Mouse (Mus musculus) CD8-positive naive resting alpha-beta T cell, adult 2 months (primary cell): ENCODE results near the gene Nusap1.
"Not testable (repeated sequence)": the region's sequence is repeated elsewhere in the genome, so short reads cannot be mapped to it uniquely, and the experiment has no call there.

Experiments
- DNase-seq, 2 experiments: peaks; one replicate each; pipeline ENCODE4 v3.0.0; 2022; ENCODE audit warnings: low read depth in 2 of 2, low spot score in 2 of 2

Nusap1 gene

DNA sequence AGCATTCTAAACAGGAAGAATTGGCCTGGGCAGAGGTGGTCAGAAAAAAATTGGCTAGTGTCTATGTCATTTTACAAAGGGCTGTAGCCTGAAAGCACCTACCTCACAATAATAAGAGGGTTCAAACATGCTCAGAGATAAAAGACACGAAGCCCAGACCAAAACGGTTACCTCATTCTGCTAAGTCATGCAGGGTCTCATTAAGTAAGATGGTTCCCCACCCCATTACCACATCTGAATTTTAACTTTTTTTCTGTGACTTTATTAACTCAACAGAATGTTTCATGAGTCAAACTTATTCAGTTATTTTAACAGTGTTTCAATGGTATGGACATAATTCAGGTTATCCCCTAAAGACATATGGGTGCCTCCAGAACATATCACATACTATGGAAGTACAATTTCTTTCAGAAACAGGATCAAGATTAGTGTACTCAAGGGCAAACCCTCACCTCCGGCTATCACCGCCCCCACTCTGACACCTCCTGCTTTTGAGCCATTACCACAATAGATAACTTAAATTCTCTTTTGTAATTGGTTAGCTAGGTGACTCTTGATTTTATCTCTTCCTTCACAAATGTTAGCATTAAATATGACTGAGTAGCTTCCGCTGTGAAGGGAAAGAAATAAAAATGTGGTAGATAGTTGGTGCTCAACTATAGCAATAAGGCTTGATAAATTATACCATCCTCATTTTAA lies 23.3 kb downstream of the Nusap1 start:
- DNase-seq = no peak

DNA sequence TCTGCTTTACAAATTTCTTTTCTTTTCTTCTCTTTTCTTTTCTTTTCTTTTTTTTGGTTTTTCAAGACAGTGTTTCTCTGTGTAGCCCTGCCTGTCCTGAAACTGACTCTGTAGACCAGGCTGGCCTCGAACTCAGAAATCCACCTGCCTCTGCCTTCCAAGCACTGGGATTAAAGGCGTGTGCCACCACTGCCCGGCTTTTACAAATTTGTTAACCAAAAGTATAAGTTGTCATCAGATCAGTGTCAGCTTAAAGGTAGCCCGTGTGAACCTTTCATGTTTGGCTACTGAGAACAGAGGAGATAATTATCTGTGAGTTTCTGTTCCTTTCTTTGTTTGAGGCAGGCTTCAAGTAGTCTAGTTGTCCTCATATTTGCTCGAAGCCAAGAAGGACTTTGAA lies 26.2 kb downstream of the Nusap1 start:
- no peak for DNase-seq

DNA sequence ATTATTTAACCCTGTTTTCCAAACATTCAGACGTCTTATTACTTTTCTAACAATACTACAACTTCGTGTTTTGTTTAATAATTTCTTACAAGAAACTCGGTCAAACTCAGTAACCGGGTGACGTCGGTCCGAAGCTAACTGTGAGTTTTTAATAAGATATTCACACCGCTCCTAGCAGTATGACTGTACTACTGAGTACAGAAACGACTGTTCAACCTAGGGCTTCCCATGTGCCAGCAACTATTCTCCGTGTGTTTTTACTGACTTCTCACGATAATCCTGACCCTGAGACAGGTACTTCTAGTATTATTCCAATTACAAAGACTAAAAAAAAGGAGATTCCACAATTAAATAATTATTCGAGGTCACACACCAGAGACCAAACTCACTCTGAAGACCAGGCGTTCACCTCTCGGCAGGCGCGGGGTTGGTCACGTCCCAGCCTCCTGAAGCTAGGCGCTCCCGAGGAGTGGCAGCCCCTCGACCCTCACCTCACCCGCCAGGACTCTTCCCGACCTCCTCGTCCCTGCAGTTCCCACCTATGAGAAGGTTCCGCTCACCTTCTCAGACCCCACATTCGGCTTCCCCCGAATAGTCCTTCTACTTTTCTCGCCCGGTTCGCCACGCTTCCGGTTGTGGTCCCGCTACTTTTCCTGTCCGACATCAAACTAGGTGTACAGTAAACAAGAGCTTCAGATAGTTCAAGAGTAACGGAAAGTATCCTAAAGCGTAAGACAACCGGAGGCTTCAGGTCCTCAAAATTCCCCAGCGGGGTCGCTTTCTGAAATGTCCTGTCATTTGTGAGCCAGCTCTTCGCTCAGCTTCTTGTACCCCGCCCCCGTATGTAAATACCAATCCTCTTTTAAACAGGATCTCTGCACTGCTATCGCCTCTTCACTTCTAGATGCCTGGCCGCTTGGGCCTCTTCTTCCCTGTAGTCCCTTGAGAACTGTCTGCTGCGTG lies 44.4 kb downstream of the Nusap1 start, which contains the start of gene Ndufaf1:
TSS of gene Ndufaf1 (minus strand) at position 608 of the 963 bp plus-strand sequence.
- peak; percentile 72 to 78 for DNase-seq

DNA sequence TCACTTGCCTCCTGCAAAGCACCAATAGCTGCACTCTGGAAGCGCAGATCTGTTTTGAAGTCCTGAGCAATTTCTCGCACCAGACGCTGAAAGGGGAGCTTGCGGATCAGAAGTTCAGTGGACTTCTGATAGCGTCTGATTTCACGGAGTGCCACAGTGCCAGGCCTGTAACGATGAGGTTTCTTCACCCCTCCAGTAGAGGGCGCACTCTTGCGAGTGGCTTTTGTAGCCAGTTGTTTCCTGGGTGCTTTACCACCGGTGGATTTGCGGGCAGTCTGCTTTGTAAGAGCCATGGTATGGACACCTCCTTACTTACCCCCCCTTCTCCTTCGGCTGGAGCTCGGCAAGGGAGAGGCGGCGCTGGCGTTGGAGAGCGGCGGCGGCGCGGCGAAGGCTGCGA lies 47.6 kb downstream of the Nusap1 start:
- not testable (repeated sequence) for DNase-seq

DNA sequence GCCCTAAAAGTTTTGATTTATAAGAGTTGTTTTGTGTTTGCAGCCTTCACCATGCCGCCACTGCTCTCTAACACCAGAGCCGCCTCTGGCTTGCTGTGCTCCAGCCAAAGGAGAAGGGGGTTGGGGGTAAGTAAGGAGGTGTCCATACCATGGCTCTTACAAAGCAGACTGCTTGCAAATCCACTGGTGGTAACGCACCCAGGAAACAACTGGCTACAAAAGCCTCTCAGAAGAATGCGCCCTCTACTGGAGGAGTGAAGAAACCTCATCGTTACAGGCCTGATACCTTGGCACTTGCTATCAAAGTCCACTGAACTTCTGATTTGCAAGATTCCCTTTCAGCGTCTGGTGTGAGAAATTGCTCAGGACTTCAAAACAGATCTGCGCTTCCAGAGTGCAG lies 50.9 kb downstream of the Nusap1 start:
- DNase-seq = peak; percentile 10 to 46

DNA sequence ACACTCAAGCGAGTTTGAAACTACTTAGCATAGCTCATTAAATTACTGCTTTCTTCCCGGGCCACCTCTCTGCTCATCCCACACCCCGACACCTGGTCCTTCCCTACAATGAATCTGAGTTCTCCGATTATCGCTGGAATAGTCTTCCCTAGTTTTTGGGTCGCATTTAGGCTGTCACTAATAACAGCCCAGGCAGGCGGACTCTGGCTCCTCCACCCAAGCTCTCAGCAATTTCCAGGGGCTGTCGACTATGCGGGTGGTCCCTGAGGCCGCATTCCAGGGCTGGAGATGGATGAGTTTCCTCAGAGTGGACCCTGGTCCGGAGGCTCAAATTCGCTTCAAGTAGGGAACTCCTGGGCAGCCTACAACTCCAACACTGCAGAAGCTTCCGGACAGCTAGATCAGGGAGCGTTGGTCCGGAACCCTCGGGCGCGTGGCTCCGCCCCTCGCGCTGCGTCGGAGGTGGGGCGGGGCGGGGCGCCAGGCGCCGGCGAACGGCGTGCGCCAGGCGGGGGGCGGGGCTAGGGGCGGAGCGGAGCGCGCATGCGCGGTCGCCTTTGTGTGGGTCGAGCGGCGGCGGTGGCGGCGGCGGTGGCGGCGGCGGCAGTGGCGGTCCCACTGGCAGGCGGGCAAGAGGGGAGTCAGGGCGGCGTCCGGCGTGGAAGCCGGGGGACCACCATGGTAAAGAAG lies 56.6 kb downstream of the Nusap1 start, which contains the start of gene Rtf1:
TSS of gene Rtf1 (plus strand) at position 544 of the 690 bp plus-strand sequence.
- DNase-seq = peak; percentile 93 to 95

DNA sequence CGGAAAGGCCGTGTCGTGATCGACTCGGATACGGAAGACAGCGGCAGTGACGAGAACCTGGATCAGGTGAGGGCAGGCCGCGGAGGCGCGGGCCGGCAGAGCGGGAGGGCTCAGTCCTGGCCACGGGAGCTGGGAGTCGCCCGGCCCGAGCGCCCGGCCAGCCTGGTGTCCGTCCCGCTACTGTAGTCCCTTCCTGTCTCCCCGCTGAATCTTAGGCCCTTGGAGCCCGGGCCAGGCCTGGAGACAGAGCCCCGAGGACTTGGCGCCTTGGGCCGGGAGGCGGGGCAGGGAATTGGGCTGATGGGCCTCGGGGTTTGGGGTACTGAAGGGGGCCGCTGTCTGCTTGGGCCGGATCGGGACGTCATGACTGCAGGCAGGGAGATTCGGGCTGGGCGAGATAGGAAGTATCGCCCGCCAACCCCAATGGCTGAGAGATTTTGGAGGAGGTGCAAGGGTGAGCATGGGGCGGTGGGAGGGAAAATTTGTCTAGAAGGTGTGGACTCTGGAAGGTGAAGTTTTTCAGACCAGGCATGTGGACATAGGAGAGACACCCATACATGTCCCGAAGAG lies 57.2 kb downstream of the Nusap1 start:
- DNase-seq = peak; percentile 26 to 39

DNA sequence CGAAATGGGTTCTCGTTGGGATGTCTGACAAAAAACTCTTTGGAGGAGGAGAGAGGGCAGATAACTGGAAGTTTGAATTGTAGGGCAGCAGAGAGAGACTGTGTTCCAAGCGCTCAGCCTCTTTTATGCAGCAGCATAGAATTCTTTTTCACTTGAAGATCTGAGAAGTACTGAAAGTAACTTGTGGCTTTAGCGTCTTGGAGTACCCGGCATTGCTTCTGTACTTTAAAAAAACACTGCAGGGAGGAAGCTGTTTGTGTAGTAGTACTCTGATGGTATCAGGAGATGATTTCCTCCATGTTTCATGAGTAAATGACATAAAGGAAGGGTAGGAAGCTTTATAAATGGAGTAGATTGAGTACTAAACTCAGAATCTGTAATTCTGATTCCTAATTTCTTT lies 57.7 kb downstream of the Nusap1 start:
- DNase-seq = peak in 1 of 2 experiments; percentile 9

DNA sequence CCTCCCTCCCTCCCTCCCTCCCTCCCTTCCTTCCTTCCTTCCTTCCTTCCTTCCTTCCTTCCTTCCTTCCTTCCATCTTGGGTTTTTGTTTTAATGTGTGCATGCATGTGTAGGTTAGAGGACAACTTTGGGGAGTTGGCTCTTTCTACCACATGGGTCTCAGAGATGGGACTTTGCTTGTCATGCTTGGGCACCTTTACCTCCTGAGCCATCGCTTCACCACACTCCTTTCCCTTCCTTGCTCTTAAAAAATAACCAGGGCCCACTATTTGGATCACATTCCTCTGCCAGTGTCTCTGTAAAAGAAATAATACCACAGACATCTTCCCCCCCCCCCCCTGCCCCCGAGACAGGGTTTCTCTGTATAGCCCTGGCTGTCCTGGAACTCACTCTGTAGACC lies 65.6 kb downstream of the Nusap1 start:
- no peak for DNase-seq

DNA sequence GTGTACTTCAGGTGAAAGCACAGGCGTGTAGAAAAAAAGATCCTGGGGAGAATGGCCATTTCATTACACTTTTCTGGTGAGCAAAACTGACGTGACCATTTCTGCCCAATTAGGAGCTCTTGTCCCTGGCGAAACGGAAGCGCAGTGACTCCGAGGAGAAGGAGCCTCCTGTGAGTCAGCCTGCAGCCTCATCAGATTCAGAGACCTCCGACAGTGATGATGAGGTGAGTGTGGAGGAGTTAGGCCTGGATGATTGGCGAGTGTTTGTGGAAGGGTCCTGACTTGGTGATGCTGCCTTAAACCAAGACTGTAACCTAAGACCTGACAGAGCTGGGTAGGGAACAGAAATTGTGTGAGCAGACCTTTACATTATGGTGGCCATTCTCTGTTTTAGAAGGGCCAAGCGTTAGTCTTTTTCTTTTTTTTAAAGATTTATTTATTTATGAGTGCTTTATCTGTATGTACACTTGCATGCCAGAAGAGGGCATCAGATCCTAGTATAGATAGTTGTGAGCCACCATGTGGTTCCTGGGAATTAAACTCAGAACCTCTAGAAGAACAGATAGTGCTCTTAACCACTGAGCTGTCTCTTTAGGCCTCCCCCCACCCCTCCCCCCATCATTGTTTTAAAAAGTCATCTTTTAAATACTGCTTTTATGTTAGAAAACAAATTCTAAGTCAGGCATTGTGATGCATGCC lies 74.1 kb downstream of the Nusap1 start:
- no peak for DNase-seq

DNA sequence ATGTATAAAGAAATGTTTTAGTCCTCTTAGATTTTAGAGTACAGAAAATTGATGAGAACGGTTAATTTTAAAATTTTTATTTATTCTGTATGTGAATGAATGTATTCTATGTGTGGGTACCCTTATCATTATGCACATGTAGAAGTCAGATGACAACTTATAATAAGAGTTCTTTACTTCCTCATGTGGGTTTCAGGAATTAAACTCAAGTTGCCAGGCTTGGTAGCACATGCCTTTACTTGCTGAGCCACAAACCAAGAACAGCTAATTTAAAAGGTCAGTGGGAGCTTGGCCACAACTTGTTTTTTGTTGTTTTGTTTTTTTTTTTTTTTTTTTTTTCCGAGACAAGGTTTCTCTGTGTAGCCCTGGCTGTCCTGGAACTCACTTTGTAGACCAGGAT lies 76.7 kb downstream of the Nusap1 start:
- no peak for DNase-seq

DNA sequence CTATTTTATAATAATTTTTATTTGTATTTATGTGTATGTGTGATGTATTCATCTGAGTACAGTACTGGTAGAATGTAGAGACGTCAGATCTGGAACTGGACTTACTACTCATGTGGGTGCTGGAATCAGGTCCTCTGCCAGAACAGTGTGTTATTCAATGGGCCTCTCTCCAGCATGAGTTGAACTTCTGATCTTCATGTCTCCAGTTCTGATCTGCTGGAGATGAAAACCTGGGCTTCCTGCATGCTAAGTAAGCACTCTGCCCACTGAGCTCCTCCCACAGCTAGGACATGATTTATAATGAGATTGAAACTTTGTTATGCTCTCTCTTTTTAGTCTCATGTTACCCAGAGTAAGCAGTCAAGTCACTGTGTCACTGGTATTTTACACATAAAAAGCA lies 78.0 kb downstream of the Nusap1 start:
- DNase-seq = no peak

DNA sequence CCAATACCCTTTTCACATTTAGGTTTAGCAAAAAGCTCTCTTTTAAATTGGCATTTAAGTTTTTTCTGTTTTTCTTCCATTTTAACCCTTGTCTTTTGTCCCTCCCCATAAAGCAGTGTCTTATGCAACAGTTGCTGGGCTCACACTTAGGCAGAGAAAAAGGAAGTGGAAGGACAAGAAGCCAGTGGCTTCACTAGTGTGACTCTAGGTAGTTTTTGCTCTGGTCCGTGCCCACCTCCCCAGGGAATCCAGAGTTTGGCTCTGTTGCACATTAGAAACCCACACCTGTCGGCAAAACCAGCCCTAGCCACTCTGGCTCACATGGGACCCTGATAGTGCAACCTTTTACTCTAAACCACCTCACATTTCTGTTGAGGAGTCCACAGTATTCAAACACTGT lies 80.4 kb downstream of the Nusap1 start:
- no peak for DNase-seq

DNA sequence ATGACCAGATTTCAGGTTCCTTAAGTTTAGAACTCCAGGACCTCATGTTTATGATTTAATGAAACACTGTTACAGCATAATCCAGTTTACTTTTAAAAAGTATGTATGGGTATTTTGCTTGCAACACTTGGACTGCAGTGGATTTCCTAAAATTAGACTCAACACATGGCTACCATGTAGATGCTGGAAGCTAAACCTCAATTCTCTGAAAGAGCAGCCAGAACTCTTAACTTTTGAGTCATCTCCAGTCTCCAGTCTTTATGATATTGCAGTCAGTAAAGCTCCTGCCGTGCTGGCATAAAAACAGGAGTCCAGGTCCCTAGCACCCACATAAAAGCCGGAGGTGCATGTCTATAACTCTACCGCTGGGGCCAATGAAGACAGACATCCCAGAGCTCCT lies 81.9 kb downstream of the Nusap1 start:
- no peak for DNase-seq
